Mouse (Mus musculus): ENCODE measurements at regions not wholly inside any gene's neighbourhood (a gene's known extent, or its start where the extent isn't known, plus 50 kb on each side); places are given as distances from the start of the nearest gene placed in this dataset.
A peak's percentile ranks its signal among the peaks of the same experiment; 100 is the strongest.
"Not testable (repeated sequence)": the region's sequence is repeated elsewhere in the genome, so short reads cannot be mapped to it uniquely, and the experiment has no call there.

DNA sequence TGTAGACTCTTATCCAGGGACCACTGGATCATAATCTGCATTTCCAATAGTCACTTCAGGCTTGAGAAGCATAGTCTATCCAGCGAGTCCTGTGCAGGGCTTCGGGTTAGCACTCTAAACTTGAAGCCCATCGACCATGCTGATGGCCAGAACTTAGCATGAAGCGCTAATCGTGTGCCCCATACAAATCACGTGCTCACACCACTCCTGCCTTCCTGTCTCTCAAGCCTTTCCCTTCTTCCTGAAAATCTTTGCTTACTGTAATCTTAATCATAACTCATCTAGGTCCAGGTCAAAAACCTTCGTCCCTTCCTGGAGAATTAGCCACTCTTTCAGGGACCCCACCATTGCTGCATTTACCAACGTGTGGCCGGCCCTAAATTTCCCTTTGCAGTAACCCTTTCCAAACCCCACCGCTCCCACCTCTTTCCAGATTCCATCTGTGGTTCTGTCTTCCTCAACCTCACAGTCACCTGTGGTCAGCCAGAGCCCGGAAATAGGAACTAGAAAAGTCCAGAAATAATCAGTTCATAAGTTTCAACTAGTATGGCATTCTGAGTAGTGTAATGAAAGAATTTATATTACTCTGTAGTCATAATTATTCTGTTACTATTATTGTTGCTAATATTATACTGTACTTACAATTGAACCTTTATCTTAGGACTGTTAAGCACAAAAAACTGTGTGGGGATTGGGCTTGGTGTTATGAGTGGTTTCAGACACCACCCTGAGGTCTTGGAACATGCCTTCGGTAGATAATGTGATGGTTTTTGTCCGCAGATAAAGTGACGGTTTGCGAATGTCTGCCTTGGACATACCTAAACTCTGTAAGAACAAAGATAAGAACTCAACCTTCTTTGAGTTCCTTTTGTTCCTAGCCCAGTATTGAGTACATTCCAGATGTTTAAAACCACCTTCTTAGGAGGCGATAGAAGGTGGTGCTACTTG lies 57.3 kb upstream of the Slc1a3 start:
- no peak for ATAC-seq (ENCODE audit: low FRiP score, low TSS enrichment)
- Histone ChIP-seq H3K9ac (ENCODE audit: low read length) (no peak overlapping the region), H3K4me2 (replicated peaks; ENCODE audit: low read depth) (no peak overlapping the region), H3K27ac (replicated peaks) (no peak overlapping the region), H3K4me3 (ENCODE audit: low read depth, low read length) (no peak overlapping the region), H3K9me3 (ENCODE audit: control insufficient read depth, low read length) (no peaks in the 10 kb centered on the region), H3K36me3 (ENCODE audit: control insufficient read depth, insufficient read depth, low read length) (no peaks in the 10 kb centered on the region), H3K4me1 (replicated peaks; ENCODE audit: control insufficient read depth, insufficient read depth) (no peaks in the 10 kb centered on the region), H3K27me3 (ENCODE audit: control insufficient read depth, insufficient read depth, low read length) (no peaks in the 10 kb centered on the region)
- WGBS: 86% methylated on average over 16 of the region's 16 CpGs
- no peak for TF ChIP-seq EP300 (optimal IDR thresholded peaks at IDR 0.05)
- no peak for TF ChIP-seq CTCF (IDR thresholded peaks at IDR 0.05; ENCODE audit: low read depth)
- no peak for DNase-seq (ENCODE audit: low spot score)

DNA sequence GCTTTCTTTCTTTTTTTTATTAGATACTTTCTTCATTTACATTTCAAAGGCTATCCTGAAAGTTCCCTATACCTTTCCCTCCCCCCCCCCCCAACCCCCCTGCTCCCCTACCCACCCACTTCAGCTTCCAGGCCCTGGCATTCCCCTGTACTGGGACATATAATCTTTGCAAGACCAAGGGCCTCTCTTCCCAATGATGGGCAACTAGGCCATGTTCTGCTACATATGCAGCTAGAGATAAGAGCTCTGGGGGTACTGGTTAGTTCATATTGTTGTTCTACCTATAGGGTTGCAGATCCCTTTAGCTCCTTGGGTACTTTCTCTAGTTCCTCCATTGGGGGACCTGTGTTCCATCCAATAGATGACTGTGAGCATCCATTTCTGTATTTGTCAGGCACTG lies 55.6 kb upstream of the Slc1a3 start:
- not testable (repeated sequence) for H3K36me3 ChIP-seq (ENCODE audit: control insufficient read depth, insufficient read depth, low read length); H3K4me3 ChIP-seq (ENCODE audit: low read depth, low read length); H3K9me3 ChIP-seq (ENCODE audit: control insufficient read depth, low read length); ATAC-seq (ENCODE audit: low FRiP score, low TSS enrichment); H3K27me3 ChIP-seq (ENCODE audit: control insufficient read depth, insufficient read depth, low read length); H3K4me1 ChIP-seq (replicated peaks; ENCODE audit: control insufficient read depth, insufficient read depth); H3K9ac ChIP-seq (ENCODE audit: low read length); DNase-seq (ENCODE audit: low spot score); H3K27ac ChIP-seq (replicated peaks); H3K4me2 ChIP-seq (replicated peaks; ENCODE audit: low read depth)

DNA sequence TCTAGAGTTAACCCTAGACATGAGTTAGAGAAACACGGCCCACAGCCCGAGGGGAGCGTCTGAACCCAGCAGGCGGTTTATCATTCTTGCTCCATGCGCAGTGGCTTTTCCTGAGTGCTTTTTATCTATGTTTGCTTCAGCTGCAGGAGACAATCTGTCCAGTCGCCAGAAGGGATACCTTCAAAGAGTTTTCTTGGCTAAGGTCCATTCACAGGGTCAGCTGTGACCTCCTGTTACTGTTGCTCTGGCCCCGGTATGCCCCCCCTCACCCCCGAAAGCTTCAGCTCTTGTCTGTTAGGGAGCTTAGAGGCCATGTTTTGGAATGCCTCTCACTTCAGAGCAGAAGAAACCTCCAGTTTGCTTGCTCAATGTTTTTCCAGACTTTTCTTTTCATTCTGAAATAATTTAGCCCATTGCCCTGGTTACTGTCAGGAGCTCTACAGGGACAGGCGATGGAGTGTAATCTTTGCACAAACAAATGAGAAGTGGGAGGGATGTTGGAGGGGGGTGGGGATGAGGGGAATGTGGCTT lies 51.2 kb upstream of the Slc1a3 start:
- Histone ChIP-seq H3K4me2 (replicated peaks; ENCODE audit: low read depth) (no peak overlapping the region), H3K4me3 (ENCODE audit: low read depth, low read length) (no peak overlapping the region), H3K36me3 (ENCODE audit: control insufficient read depth, insufficient read depth, low read length) (no peaks in the 10 kb centered on the region), H3K9me3 (ENCODE audit: control insufficient read depth, low read length) (no peaks in the 10 kb centered on the region), H3K4me1 (replicated peaks; ENCODE audit: control insufficient read depth, insufficient read depth) (no peaks in the 10 kb centered on the region), H3K27ac (replicated peaks) (peak overlapping the region; percentile 18; the same call in 1 of the 2 replicates), H3K27me3 (ENCODE audit: control insufficient read depth, insufficient read depth, low read length) (no peaks in the 10 kb centered on the region), H3K9ac (ENCODE audit: low read length) (no peak overlapping the region)
- ATAC-seq (ENCODE audit: low FRiP score, low TSS enrichment) (no peak), DNase-seq (ENCODE audit: low spot score) (no peak)
- WGBS: 13% methylated on average over 9 of the region's 9 CpGs
- TF ChIP-seq EP300 (optimal IDR thresholded peaks at IDR 0.05) (no peak), CTCF (IDR thresholded peaks at IDR 0.05; ENCODE audit: low read depth) (no peak)

DNA sequence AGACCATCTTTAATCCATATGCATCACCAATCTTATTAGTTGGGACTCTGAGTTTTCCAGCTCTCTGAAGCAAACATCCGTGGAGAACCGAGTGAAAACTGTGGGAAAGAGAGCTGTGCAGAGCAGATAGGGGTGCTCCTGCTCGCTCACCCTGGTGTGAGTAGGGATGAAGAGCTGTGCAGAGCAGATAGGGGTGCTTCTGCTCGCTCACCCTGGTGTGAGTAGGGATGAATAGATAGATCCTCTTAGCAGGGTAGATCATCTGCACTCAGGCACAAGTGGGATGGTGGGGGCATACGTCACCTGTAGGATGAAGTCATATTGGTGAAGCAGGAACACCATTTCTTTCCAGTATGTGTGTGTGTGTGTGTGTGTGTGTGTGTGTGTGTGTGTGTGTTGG lies 50.6 kb upstream of the Slc1a3 start:
- H3K27ac ChIP-seq (replicated peaks): no peak overlapping the region
- no peaks in the 10 kb centered on the region for H3K9me3 ChIP-seq (ENCODE audit: control insufficient read depth, low read length)
- no peaks in the 10 kb centered on the region for H3K27me3 ChIP-seq (ENCODE audit: control insufficient read depth, insufficient read depth, low read length)
- 82% methylated on average over 5 of the region's 5 CpGs for WGBS
- no peak overlapping the region for H3K4me2 ChIP-seq (replicated peaks; ENCODE audit: low read depth)
- H3K36me3 ChIP-seq (ENCODE audit: control insufficient read depth, insufficient read depth, low read length): no peaks in the 10 kb centered on the region
- no peak overlapping the region for H3K9ac ChIP-seq (ENCODE audit: low read length)
- H3K4me1 ChIP-seq (replicated peaks; ENCODE audit: control insufficient read depth, insufficient read depth): no peaks in the 10 kb centered on the region
- DNase-seq (ENCODE audit: low spot score) (no peak), ATAC-seq (ENCODE audit: low FRiP score, low TSS enrichment) (no peak)
- TF ChIP-seq EP300 (optimal IDR thresholded peaks at IDR 0.05) (no peak), CTCF (IDR thresholded peaks at IDR 0.05; ENCODE audit: low read depth) (no peak)
- H3K4me3 ChIP-seq (ENCODE audit: low read depth, low read length): no peak overlapping the region
